Mouse (Mus musculus) liver, postnatal 0 days (tissue): ENCODE measurements around the gene Hdac9.

Experiments
- CTCF ChIP-seq: sonication (generic); IDR thresholded peaks from 2 replicates; pipeline ENCODE4 v1.5.1; 2016; ENCODE audit warnings: antibody characterized with exemption, low read depth
- EP300 ChIP-seq: IDR thresholded peaks from 2 replicates; pipeline ENCODE4 v1.6.1; 2016; ENCODE audit warnings: antibody characterized with exemption, low read depth, mild to moderate bottlenecking

DNA sequence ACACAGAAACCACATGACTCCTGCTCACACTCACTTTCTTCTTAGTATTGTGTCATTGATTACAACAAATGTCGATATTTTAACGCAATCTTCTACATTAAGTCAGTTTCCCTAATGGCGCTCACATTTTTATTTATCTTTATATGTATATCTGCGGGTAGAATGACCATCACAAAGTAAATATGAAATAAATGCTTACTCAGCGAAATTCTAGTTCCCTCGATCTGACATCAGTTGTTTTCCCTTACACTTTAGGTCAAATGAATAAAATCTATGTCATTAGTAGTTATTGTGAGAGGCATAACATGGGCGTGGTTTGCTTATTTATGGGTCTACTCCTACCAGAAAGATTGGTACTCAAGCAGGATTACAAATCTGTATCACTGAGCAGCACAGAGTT lies 514.8 kb downstream of the Hdac9 start:
- no peak for TF ChIP-seq CTCF
- no peak for TF ChIP-seq EP300
